Mouse (Mus musculus): ENCODE results near the gene Dok5. TPM values are rescaled to one million over a fixed set of nuclear protein-coding genes. Genes with fewer than 3 reads are reported as not detected.

Gene Dok5
- polyA plus RNA-seq, 2 experiments, result 10.8 to 11.9 TPM

GRCm38 (mm10) chr2:170752191-170752850, 20.7 kb downstream of the Dok5 start:
- ATAC-seq (ENCODE audit: low FRiP score, low read depth) (no peak), DNase-seq (ENCODE audit: low spot score) (no peak)
- Histone ChIP-seq H3K9me3 (ENCODE audit: control insufficient read depth, low read length) (no peaks in the 10 kb centered on the region), H3K4me1 (ENCODE audit: control insufficient read depth, insufficient read depth, low read length) (peaks cover 7% of the 10 kb centered on the region), H3K9ac (ENCODE audit: low read depth, low read length, severe bottlenecking) (no peak overlapping the region), H3K36me3 (ENCODE audit: control insufficient read depth, insufficient read depth, low read length) (no peaks in the 10 kb centered on the region), H3K4me2 (replicated peaks; ENCODE audit: low read depth, low read length, severe bottlenecking) (no peak overlapping the region), H3K27me3 (ENCODE audit: control insufficient read depth, insufficient read depth, low read length) (no peaks in the 10 kb centered on the region), H3K4me3 (replicated peaks; ENCODE audit: low read length) (no peak overlapping the region), H3K27ac (replicated peaks; ENCODE audit: low read depth, low read length) (no peak overlapping the region)
- WGBS, result 64% methylated on average over 10 of the region's 10 CpGs
- no peak for TF ChIP-seq POLR2A (IDR thresholded peaks at IDR 0.05; ENCODE audit: borderline replicate concordance, extremely low read depth, insufficient read depth, insufficient read length)

- no peak for TF ChIP-seq POLR2A (IDR thresholded peaks at IDR 0.05; ENCODE audit: borderline replicate concordance, extremely low read depth, insufficient read depth, insufficient read length)
- ATAC-seq (ENCODE audit: low FRiP score, low read depth), result no peak; the same call in 1 of the 2 replicates
- H3K27me3 ChIP-seq (ENCODE audit: control insufficient read depth, insufficient read depth, low read length), result no peaks in the 10 kb centered on the region
- no peak for DNase-seq (ENCODE audit: low spot score)
- WGBS, result 49% methylated on average over 2 of the region's 2 CpGs
- peaks cover 15% of the 10 kb centered on the region for H3K4me1 ChIP-seq (ENCODE audit: control insufficient read depth, insufficient read depth, low read length)
- H3K27ac ChIP-seq (replicated peaks; ENCODE audit: low read depth, low read length), result no peak overlapping the region
- no peak overlapping the region for H3K4me3 ChIP-seq (replicated peaks; ENCODE audit: low read length)
- H3K36me3 ChIP-seq (ENCODE audit: control insufficient read depth, insufficient read depth, low read length), result no peaks in the 10 kb centered on the region
- no peak overlapping the region for H3K9ac ChIP-seq (ENCODE audit: low read depth, low read length, severe bottlenecking)
- no peak overlapping the region for H3K4me2 ChIP-seq (replicated peaks; ENCODE audit: low read depth, low read length, severe bottlenecking)
- H3K9me3 ChIP-seq (ENCODE audit: control insufficient read depth, low read length), result no peaks in the 10 kb centered on the region
Observed at GRCm38 (mm10) chr2:170755817-170756216, 24.2 kb downstream of the Dok5 start.

- Histone ChIP-seq H3K9me3 (ENCODE audit: control insufficient read depth, low read length) (no peaks in the 10 kb centered on the region), H3K4me3 (replicated peaks; ENCODE audit: low read length) (no peak overlapping the region), H3K9ac (ENCODE audit: low read depth, low read length, severe bottlenecking) (no peak overlapping the region), H3K36me3 (ENCODE audit: control insufficient read depth, insufficient read depth, low read length) (no peaks in the 10 kb centered on the region), H3K27me3 (ENCODE audit: control insufficient read depth, insufficient read depth, low read length) (no peaks in the 10 kb centered on the region), H3K4me1 (ENCODE audit: control insufficient read depth, insufficient read depth, low read length) (peaks cover 15% of the 10 kb centered on the region), H3K27ac (replicated peaks; ENCODE audit: low read depth, low read length) (no peak overlapping the region), H3K4me2 (replicated peaks; ENCODE audit: low read depth, low read length, severe bottlenecking) (no peak overlapping the region)
- WGBS, result 68% methylated on average over 7 of the region's 7 CpGs
- no peak for TF ChIP-seq POLR2A (IDR thresholded peaks at IDR 0.05; ENCODE audit: borderline replicate concordance, extremely low read depth, insufficient read depth, insufficient read length)
- ATAC-seq (ENCODE audit: low FRiP score, low read depth) (no peak), DNase-seq (ENCODE audit: low spot score) (no peak)
Observed at GRCm38 (mm10) chr2:170756667-170757066, 25.1 kb downstream of the Dok5 start.

DNA sequence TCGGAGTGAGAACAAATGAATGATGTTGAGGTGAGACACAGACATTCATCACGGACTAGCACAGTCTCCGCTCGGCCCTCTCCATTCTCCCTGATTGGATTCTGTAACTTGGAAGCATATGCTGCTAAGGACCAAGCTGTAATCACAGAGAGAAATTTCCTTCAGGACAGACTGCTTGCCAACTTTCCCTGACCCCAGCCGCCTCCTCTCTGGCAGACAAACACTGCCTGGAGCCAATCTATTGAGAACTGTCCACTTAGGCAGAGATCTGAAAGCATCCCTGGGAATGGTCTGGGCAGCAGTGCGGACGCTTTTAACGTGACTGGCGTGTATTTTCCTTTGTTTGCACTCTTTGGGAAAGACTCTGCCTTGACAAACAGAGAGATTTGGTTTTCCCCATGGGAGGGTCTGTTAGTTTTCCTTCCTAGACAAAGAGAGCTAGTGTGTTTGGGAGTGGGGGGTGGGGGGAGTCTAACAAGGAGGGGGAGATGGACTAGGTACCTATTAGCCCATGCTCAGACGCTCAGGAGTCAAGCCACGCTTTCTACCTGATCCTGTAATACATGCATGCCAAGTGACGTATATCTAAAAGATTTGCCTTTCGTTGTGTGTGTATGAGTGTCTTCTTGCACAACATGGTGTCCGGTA, 25.7 kb downstream of the Dok5 start:
- no peak overlapping the region for H3K9ac ChIP-seq (ENCODE audit: low read depth, low read length, severe bottlenecking)
- no peak for ATAC-seq (ENCODE audit: low FRiP score, low read depth)
- no peak overlapping the region for H3K27ac ChIP-seq (replicated peaks; ENCODE audit: low read depth, low read length)
- H3K9me3 ChIP-seq (ENCODE audit: control insufficient read depth, low read length), result no peaks in the 10 kb centered on the region
- no peaks in the 10 kb centered on the region for H3K36me3 ChIP-seq (ENCODE audit: control insufficient read depth, insufficient read depth, low read length)
- WGBS, result 57% methylated on average over 14 of the region's 14 CpGs
- peaks cover 15% of the 10 kb centered on the region for H3K4me1 ChIP-seq (ENCODE audit: control insufficient read depth, insufficient read depth, low read length)
- H3K4me3 ChIP-seq (replicated peaks; ENCODE audit: low read length), result no peak overlapping the region
- no peak for TF ChIP-seq POLR2A (IDR thresholded peaks at IDR 0.05; ENCODE audit: borderline replicate concordance, extremely low read depth, insufficient read depth, insufficient read length)
- H3K4me2 ChIP-seq (replicated peaks; ENCODE audit: low read depth, low read length, severe bottlenecking), result no peak overlapping the region
- DNase-seq (ENCODE audit: low spot score), result peak; percentile 42
- H3K27me3 ChIP-seq (ENCODE audit: control insufficient read depth, insufficient read depth, low read length), result no peaks in the 10 kb centered on the region

DNA sequence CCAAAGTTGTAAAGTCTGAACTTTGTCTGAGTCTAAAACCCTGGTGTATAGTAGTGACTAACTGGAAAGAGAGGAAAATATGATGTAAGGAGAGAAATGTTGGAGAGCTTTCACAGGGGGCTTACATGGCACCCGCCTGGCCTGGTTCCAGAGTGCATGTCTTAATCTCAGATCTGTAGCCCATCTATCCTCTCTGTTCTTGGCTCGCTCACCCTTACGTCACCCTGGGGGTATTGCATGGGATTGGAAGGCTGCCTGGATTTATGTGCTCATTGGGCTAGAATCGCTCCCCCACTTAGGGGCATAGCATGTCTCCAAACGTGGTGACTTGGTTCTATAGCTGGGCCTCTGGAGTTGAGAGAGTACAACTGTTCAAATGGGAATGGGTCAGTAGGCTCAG, 26.6 kb downstream of the Dok5 start:
- no peaks in the 10 kb centered on the region for H3K36me3 ChIP-seq (ENCODE audit: control insufficient read depth, insufficient read depth, low read length)
- no peak overlapping the region for H3K9ac ChIP-seq (ENCODE audit: low read depth, low read length, severe bottlenecking)
- H3K4me1 ChIP-seq (ENCODE audit: control insufficient read depth, insufficient read depth, low read length), result peaks cover 15% of the 10 kb centered on the region
- peak; percentile 52 for DNase-seq (ENCODE audit: low spot score)
- H3K27me3 ChIP-seq (ENCODE audit: control insufficient read depth, insufficient read depth, low read length), result no peaks in the 10 kb centered on the region
- no peak overlapping the region for H3K4me3 ChIP-seq (replicated peaks; ENCODE audit: low read length)
- H3K9me3 ChIP-seq (ENCODE audit: control insufficient read depth, low read length), result no peaks in the 10 kb centered on the region
- TF ChIP-seq POLR2A (IDR thresholded peaks at IDR 0.05; ENCODE audit: borderline replicate concordance, extremely low read depth, insufficient read depth, insufficient read length), result no peak
- 72% methylated on average over 5 of the region's 5 CpGs for WGBS
- peak; percentile 56 for ATAC-seq (ENCODE audit: low FRiP score, low read depth)
- no peak overlapping the region for H3K27ac ChIP-seq (replicated peaks; ENCODE audit: low read depth, low read length)
- H3K4me2 ChIP-seq (replicated peaks; ENCODE audit: low read depth, low read length, severe bottlenecking), result no peak overlapping the region
